Mouse (Mus musculus) lung, adult 10 weeks (tissue): Measurements from ENCODE around the gene Coq3. TPM values are rescaled to one million over a fixed set of nuclear protein-coding genes. Genes with fewer than 3 reads are reported as not detected.

Source experiments
- polyA plus RNA-seq: library from polyadenylated mRNA; stranded (reverse); fragments of 350-450 nt; fragmentation: Illumina TruSeq; extraction: RNeasy Lipid Tissue Mini Kit (QIAGEN cat#74804); gene quantifications from one replicate; pipeline ENCODE4 v1.2.3, GENCODE M21; 2014; ENCODE audit warnings: low read depth, low replicate concordance; ENCODE audit not compliant: insufficient read depth

Gene Coq3
- polyA plus RNA-seq = 5.4 TPM

DNA sequence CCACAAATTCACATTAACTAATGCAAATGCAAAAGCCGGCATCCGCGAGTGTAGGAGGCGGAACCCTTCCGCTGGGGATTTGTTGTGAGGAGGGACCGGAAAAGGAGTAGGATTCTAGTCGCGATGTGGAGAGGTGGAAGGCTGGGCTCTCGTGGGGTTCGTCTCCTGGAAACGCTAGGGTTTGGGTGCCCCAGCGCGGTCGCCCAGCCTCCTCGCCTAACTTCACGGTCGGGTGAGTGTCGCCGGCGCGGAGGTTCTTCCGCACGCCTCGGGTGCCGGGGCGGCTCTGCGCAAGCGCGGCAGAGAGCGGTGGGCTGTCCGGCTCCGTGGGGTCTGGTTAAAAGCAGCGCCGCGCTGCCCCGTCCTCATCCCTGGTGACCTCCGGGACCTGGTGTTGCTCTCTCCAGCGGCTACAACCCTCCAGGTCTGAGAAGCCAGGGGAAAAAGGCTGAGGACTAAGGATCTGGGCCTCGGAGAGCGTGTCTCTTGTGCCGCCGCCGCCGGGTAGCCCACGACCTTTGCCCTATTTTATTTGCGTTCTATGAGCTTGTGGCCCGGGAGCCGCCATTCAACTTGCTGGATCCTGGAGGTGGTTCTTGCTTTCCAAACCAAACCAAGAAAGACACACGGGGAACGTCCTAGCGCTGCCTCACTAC lies at the start of gene Coq3:
TSS of gene Coq3 (plus strand) at position 109 of the 656 bp plus-strand sequence.

DNA sequence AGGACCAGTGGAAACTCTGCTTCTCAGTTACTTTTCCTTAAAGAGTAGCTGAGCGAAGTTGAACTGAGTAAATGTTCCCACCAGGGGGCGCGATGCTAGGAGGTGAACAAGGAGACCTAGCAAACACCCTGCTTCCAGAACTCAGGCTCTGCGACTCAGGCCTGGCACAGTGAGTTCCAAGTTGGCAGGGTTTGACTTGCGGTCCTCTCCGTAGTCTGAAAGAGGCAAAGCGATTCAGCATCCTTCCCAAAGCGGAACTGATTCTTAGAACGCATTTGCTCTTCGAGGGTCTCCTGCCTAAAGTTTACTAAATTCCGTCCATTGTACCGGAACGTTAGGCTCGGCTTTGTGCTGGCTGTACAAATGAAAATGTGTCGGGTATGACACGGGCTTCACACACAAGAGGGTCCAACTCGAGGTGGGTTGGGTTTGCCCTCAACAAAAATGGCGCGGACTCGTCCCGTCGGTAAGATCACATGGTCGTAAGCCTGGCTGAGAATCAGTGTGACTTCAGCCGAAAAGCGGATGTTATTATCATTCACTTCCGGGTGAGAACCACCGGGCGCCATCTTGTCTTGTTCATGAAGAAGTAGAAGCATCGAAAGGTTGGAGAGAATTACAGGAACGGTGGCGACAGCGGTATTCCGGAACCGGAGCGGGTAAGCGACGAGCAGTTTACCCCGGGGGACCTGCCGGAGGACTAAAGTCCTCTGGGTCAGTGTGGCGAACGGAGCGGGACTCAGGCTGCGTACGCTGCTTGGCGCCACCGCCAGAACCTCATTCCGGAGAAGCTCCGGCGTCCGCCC lies 31.8 kb upstream of the Coq3 start, which contains the start of gene Pnisr:
TSS of gene Pnisr (plus strand) at position 103 of the 806 bp plus-strand sequence.

DNA sequence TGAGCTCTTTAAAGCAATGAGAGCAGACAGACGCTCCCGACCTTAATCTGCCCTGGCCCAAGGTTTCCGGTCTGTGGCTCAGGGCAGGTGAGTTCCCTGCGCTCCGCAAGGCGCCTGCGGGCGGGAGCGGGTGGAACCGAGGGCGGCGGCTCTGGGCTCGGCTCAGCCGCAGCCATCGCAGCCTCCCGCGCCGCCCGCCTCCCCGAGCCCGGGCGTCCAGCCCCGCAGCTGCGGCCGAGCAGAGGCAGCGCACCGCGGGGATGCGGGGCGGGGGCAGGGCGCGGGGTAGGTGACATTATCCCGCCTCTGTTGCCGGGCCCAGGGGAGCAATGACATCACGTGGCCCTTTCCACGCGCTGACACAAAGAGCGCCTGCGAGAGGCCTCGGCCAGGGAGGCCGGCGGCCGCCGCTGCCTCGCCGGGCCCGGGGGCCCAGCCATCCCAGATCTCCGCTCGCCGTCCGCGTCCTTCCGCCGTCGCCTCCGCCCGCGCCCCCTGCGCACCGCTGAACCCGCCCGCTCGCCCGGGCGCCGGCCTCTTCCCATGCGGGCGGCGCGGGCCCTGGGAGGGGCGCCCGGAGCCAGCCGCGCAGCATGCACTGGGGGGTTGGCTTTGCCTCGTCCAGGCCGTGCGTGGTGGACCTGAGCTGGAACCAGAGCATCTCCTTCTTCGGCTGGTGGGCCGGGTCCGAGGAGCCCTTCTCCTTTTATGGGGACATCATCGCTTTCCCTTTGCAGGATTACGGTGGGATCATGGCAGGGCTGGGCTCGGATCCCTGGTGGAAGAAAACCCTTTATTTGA lies 51.7 kb downstream of the Coq3 start, which contains the start of gene Faxc:
TSS of gene Faxc (plus strand) at position 359 of the 801 bp plus-strand sequence.

Other genes with a start within 250 kb of the Coq3 start
- gene Prdm13, start 193.7 kb upstream of the Coq3 start, polyA plus RNA-seq = not detected
- 15.6 TPM for gene Ccnc, start 152.0 kb upstream of the Coq3 start, polyA plus RNA-seq
- 4.8 TPM for gene Usp45, start 112.5 kb upstream of the Coq3 start, polyA plus RNA-seq
- gene Tstd3, start 112.5 kb upstream of the Coq3 start, polyA plus RNA-seq = 5.9 TPM
- 22.1 TPM for gene Pnisr, start 32.1 kb upstream of the Coq3 start, polyA plus RNA-seq
- 0.31 TPM for gene Faxc, start 51.7 kb downstream of the Coq3 start, polyA plus RNA-seq